Mouse (Mus musculus): ENCODE measurements around the gene Ddc. TPM values are rescaled to one million over a fixed set of nuclear protein-coding genes. Genes with fewer than 3 reads are reported as not detected.

The Ddc gene
- polyA plus RNA-seq, 1 experiment = not detected

DNA sequence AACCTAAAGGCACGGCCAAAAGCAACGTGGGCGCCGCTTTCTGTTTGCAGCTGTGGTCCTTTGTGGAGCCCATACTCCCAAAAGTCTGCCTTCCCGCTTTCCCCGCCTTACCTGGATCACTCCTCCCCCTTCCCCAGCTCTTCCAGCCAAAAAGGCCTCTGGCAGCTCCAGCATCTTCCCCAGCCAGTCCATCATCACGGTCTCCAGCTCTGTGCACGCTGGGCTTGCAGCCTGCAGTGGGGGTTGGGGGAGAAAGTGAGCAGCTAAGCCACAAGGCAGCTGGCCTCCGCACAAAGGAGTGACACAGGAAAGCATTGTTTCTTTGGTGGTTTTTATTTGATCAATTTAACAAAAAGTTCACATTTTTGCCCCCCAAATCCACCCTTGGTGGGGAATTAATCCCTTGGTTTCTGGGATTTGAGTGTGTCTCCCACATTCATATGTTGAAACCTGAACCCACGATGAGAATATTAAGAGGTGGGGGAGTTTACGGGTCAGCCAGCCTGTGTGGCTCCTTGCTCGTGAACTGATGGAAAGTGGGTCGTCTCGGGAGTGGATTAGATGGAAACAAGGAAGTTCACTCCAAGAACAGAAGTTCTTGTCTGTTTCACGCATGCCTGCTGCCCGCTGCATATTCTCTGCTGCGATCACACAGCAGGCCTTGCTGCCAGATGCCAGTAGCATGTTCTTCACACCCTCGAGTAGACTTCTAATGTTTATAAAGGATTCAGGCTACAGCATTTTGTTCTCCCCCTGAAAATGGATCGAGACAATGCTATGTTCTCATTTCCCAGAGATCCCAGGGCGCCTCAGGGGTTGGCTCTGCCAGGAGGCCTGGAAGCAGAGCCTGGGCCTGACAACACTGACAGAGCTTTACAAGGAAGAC, 24.7 kb downstream of the Ddc start:
- no peak overlapping the region for H3K4me3 ChIP-seq (ENCODE audit: insufficient read depth, low read depth, low read length)
- TF ChIP-seq CTCF (IDR thresholded peaks at IDR 0.05; ENCODE audit: insufficient read depth, low read depth, low read length) (no peak), POLR2A (IDR thresholded peaks at IDR 0.05; ENCODE audit: insufficient read depth, low read depth, low read length) (no peak)
- no peak overlapping the region for H3K27ac ChIP-seq (ENCODE audit: insufficient read depth, low read depth, low read length)
- WGBS = 63% methylated on average over 20 of the region's 20 CpGs
- H3K4me1 ChIP-seq (ENCODE audit: control insufficient read depth, insufficient read depth, low read length) = peaks cover 4% of the 10 kb centered on the region

DNA sequence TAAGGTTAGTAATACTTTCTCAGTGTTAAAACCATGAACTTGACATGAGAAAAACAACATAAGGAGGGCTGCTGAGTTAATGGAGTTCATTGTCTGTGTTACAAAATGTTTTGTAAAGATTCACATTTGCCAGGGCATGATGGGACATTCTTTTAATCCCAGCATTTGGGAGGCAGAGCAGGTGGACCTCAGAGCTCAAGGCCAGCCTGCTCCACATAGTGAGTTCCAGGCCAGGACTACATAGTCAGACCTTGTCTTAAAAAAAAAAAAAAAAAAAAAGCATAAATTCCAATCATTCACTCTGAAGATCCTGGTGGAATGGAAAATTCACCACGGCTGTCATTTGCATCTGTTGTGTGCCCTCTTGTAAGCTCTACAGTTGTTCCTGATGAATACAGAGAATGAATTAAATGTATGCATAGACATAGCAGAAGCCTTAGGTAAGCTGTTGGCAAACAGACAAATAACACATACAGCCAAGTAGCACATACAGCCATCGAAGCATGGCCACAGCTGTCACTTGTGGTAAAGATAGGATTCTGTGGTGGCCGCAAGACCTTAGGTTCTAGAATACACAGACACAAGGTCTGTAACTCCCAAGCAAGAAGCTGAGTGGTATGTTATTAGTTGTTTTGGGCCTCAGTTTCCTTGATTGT, 25.7 kb downstream of the Ddc start:
- no peak for TF ChIP-seq POLR2A (IDR thresholded peaks at IDR 0.05; ENCODE audit: insufficient read depth, low read depth, low read length)
- WGBS = 87% methylated on average over 3 of the region's 3 CpGs
- Histone ChIP-seq H3K4me3 (ENCODE audit: insufficient read depth, low read depth, low read length) (no peak overlapping the region), H3K27ac (ENCODE audit: insufficient read depth, low read depth, low read length) (no peak overlapping the region), H3K4me1 (ENCODE audit: control insufficient read depth, insufficient read depth, low read length) (peaks cover 8% of the 10 kb centered on the region)

DNA sequence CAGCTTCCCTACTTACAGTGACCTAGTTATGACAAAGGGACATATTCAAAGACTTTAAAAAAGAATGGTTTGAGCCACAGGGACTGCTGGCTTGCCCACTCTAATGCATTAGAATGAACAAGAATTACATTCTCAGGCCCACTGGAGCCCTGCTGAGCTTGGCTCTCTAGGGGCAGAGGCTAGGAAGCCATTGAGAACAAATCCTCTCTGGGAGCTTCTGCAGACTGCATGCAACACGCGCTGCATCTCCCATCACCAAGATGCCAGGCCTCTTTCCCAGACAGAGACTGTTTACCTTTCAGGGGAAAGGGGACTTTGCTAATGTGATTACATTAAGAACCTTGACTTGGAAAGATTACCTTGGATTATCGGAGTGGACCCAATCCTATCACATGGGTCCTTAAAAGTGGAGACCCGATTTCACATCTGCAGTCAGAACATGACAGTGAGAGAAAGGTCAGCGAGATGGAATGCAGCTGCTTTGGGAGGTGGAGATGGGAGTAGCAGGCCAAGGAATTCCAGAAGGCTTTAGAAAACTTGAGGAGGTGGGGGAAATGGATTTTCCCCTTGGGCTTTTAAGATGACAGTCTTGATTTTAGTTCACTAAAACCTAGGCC, 26.6 kb downstream of the Ddc start:
- Histone ChIP-seq H3K4me1 (ENCODE audit: control insufficient read depth, insufficient read depth, low read length) (peaks cover 8% of the 10 kb centered on the region), H3K27ac (ENCODE audit: insufficient read depth, low read depth, low read length) (no peak overlapping the region), H3K4me3 (ENCODE audit: insufficient read depth, low read depth, low read length) (no peak overlapping the region)
- TF ChIP-seq POLR2A (IDR thresholded peaks at IDR 0.05; ENCODE audit: insufficient read depth, low read depth, low read length) (no peak), CTCF (IDR thresholded peaks at IDR 0.05; ENCODE audit: insufficient read depth, low read depth, low read length) (no peak)
- 81% methylated on average over 5 of the region's 5 CpGs for whole genome bisulfite sequencing

DNA sequence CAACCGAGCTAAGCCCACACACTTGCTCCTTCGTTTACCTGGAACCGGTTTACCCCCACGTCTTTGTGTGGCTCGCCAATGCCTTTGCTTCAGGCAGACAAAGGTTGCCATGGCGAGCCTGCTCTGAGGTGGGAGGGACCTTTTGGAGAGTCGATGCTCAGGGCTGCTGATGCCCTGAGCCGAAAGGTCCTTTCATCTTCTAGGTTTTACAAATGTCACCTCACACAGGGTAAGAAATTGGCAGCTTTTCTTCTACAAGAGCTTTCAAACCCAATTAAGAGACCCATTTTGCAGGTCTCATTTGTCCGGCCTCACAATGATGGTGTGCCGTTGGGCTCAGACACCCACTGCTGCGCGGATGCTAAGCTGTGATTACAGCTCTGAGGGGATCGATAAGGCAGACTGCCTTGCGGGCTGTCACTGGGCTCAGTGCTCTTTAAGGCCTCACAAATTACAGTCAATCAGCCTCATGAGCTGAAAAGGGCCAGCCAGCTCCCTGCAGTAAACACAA, 29.9 kb downstream of the Ddc start:
- H3K4me1 ChIP-seq (ENCODE audit: control insufficient read depth, insufficient read depth, low read length) = peaks cover 7% of the 10 kb centered on the region
- H3K27ac ChIP-seq (ENCODE audit: insufficient read depth, low read depth, low read length) = no peak overlapping the region
- TF ChIP-seq CTCF (IDR thresholded peaks at IDR 0.05; ENCODE audit: insufficient read depth, low read depth, low read length) (no peak), POLR2A (IDR thresholded peaks at IDR 0.05; ENCODE audit: insufficient read depth, low read depth, low read length) (no peak)
- WGBS = 10% methylated on average over 14 of the region's 14 CpGs
- peak overlapping the region; percentile 19; the same call in 1 of the 2 replicates for H3K4me3 ChIP-seq (ENCODE audit: insufficient read depth, low read depth, low read length)

DNA sequence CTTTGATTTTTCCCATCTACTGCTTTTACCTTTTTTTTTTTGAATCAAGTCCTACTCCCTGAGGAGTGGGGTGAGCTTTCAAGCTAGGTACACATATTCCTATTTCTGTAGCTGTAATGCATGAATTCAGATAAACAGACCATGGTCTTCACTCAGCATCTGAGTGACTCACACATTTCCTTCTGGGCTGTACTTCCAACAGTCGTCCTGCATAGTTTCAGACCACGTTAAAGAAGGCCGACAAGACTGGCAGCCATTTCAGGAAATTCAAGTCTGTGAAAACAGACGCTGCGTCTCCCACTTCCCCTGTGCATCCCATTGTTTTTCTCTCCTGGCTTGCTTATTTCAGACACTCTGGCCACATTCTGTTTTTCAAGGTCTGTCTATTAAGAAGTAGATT, 31.2 kb downstream of the Ddc start:
- H3K4me3 ChIP-seq (ENCODE audit: insufficient read depth, low read depth, low read length) = no peak overlapping the region
- TF ChIP-seq POLR2A (IDR thresholded peaks at IDR 0.05; ENCODE audit: insufficient read depth, low read depth, low read length) (no peak), CTCF (IDR thresholded peaks at IDR 0.05; ENCODE audit: insufficient read depth, low read depth, low read length) (no peak)
- WGBS = 84% methylated on average over 5 of the region's 5 CpGs

DNA sequence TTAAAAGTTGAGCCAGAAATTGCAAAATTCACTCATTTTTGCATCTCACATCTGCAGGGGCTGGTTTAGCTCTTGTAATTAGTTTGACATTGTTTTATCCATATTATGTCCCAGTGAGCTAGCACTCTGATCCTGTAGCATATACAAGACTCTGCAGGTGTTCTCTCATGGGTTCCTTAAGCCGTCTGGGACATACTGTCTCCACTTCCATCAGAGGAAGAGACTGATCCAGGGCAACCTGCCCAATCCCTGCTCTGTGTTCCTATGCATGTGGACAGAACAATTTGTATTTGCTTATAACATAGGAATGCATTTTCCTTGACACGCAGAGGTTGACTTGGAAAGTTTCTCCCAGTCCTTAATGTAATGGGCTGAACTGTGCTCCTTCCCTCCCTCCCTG, 32.8 kb downstream of the Ddc start:
- Histone ChIP-seq H3K27ac (ENCODE audit: insufficient read depth, low read depth, low read length) (no peak overlapping the region), H3K4me3 (ENCODE audit: insufficient read depth, low read depth, low read length) (no peak overlapping the region), H3K4me1 (ENCODE audit: control insufficient read depth, insufficient read depth, low read length) (peaks cover 5% of the 10 kb centered on the region)
- TF ChIP-seq CTCF (IDR thresholded peaks at IDR 0.05; ENCODE audit: insufficient read depth, low read depth, low read length) (no peak), POLR2A (IDR thresholded peaks at IDR 0.05; ENCODE audit: insufficient read depth, low read depth, low read length) (no peak)
- 95% methylated on average over 2 of the region's 2 CpGs for WGBS

More for the DNA sequence above, 31.2 kb downstream of the Ddc start:
- Histone ChIP-seq H3K4me1 (ENCODE audit: control insufficient read depth, insufficient read depth, low read length) (peaks cover 5% of the 10 kb centered on the region), H3K27ac (ENCODE audit: insufficient read depth, low read depth, low read length) (no peak overlapping the region)

DNA sequence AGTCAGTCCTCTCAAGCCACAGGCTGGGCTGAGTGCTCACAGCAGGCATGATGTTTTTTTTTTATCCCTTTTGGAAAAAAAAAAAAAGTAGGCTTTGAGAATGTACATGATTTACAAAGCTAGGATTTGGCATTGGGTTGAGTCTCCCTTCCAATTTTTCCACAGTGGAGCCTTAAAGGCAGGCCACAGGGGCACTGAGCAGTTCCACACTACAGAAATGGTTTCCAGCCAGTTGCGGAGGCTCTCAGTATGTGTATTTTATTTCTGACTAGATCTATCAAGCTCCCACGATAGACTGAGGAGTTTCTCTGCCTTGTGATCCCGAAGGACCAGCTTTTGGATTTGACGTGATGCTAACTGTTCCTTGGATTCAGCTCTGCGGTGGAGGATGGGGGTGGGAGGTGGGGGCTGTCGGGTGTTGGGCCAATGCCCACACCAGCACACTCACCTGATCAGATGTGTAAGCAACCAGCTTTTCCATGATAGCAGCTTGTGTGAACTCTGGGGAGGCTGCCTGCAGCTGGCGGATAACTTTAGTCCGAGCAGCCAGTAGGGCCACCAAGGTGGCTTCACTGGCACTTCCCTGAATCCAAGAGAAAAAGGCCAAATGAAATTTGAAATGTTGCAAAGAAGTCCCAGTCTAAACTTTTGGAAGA, 33.4 kb downstream of the Ddc start:
- Histone ChIP-seq H3K4me1 (ENCODE audit: control insufficient read depth, insufficient read depth, low read length) (peaks cover 5% of the 10 kb centered on the region), H3K4me3 (ENCODE audit: insufficient read depth, low read depth, low read length) (no peak overlapping the region), H3K27ac (ENCODE audit: insufficient read depth, low read depth, low read length) (no peak overlapping the region)
- no peak for TF ChIP-seq POLR2A (IDR thresholded peaks at IDR 0.05; ENCODE audit: insufficient read depth, low read depth, low read length)
- no peak for TF ChIP-seq CTCF (IDR thresholded peaks at IDR 0.05; ENCODE audit: insufficient read depth, low read depth, low read length)
- 83% methylated on average over 8 of the region's 8 CpGs for WGBS

DNA sequence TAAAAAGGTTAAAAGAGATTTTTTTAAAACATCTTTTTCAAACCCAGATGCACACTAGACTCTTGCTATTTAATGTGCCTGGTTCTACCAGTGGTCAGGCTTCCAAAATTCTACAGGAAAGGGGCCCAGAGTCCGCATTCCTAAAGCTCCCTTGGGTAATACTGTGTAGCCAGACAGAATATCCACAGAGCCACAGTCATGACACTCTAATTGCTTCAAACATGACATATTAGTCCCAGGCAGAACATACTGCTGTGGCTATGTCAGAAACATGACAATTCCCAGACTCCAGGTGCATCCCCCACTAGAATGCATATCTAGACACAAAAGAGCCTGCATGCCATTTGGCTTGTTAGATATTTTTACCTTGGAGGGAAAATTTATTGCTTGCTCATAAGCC, 35.4 kb downstream of the Ddc start:
- no peaks in the 10 kb centered on the region for H3K4me1 ChIP-seq (ENCODE audit: control insufficient read depth, insufficient read depth, low read length)

More for the DNA sequence above, 35.4 kb downstream of the Ddc start:
- no peak for TF ChIP-seq POLR2A (IDR thresholded peaks at IDR 0.05; ENCODE audit: insufficient read depth, low read depth, low read length)
- no peak for TF ChIP-seq CTCF (IDR thresholded peaks at IDR 0.05; ENCODE audit: insufficient read depth, low read depth, low read length)
- Histone ChIP-seq H3K4me3 (ENCODE audit: insufficient read depth, low read depth, low read length) (no peak overlapping the region), H3K27ac (ENCODE audit: insufficient read depth, low read depth, low read length) (no peak overlapping the region)
- 92% methylated on average over 1 of the region's 1 CpGs for WGBS
